Mouse (Mus musculus): ENCODE results near the gene Pttg1ip. TPM values are rescaled to one million over a fixed set of nuclear protein-coding genes. Genes with fewer than 3 reads are reported as not detected.

Gene Pttg1ip
- total RNA-seq, 2 experiments from 2014 or later, result 71.6 to 77.6 TPM

- DNase-seq (ENCODE audit: extremely low spot score in 1 of 2, low spot score in 2 of 2), result peak; percentile 54 to 59
- Histone ChIP-seq H3K27ac (peak overlapping the region; percentile 72), H3K4me3 (no peak overlapping the region)
- intact Hi-C loops (cut with DNase I), result loop anchor here (1.0 to 10.0 kb wide), 2 partner anchors 15 to 166 kb away; partner anchors contain the start of genes Gm49325 and Sumo3
- TF ChIP-seq CTCF (IDR thresholded peaks at IDR 0.05), result peak; percentile 70
These were observed 9.3 kb downstream of the Pttg1ip start for GRCm38 (mm10) chr10:77590812-77591211.

GRCm38 (mm10) chr10:77591546-77591945 is 10.0 kb downstream of the Pttg1ip start:
- Histone ChIP-seq H3K27ac (peak overlapping the region; percentile 72), H3K4me3 (no peak overlapping the region)
- peak; percentile 59 to 74 for DNase-seq (ENCODE audit: extremely low spot score in 1 of 2, low spot score in 2 of 2)
- no peak for TF ChIP-seq CTCF (IDR thresholded peaks at IDR 0.05)
- intact Hi-C loops (cut with DNase I), result loop anchor here (1.0 to 10.0 kb wide), 2 partner anchors 15 to 167 kb away; partner anchors contain the start of genes Gm49325 and Sumo3

- no peak for DNase-seq (ENCODE audit: extremely low spot score in 1 of 2, low spot score in 2 of 2)
- intact Hi-C loops (cut with DNase I), result loop anchor here (10.0 kb wide), 1 partner anchor 171 kb away; no protein-coding TSS in a partner anchor
- TF ChIP-seq CTCF (IDR thresholded peaks at IDR 0.05), result no peak
These were observed 14.5 kb downstream of the Pttg1ip start for GRCm38 (mm10) chr10:77596060-77596459.

GRCm38 (mm10) chr10:77603021-77603420 is 21.5 kb downstream of the Pttg1ip start:
- no peak overlapping the region for H3K27ac ChIP-seq
- intact Hi-C loops (cut with DNase I), result no loop called here
- DNase-seq (ENCODE audit: extremely low spot score in 1 of 2, low spot score in 2 of 2), result no peak
- H3K4me3 ChIP-seq, result no peak overlapping the region
- TF ChIP-seq CTCF (IDR thresholded peaks at IDR 0.05), result no peak

More at GRCm38 (mm10) chr10:77596060-77596459, 14.5 kb downstream of the Pttg1ip start:
- peak overlapping the region; percentile 36; the same call in 1 of the 2 replicates for H3K27ac ChIP-seq
- no peak overlapping the region for H3K4me3 ChIP-seq

- intact Hi-C loops (cut with DNase I), result no loop called here
- Histone ChIP-seq H3K27ac (no peak overlapping the region), H3K4me3 (no peak overlapping the region)
- TF ChIP-seq CTCF (IDR thresholded peaks at IDR 0.05), result peak; percentile 49
- DNase-seq (ENCODE audit: extremely low spot score in 1 of 2, low spot score in 2 of 2), result no peak
These were observed 22.6 kb downstream of the Pttg1ip start for GRCm38 (mm10) chr10:77604111-77604510.

- TF ChIP-seq CTCF (IDR thresholded peaks at IDR 0.05), result no peak
- H3K27ac ChIP-seq, result no peak overlapping the region
- DNase-seq (ENCODE audit: extremely low spot score in 1 of 2, low spot score in 2 of 2), result no peak
- no peak overlapping the region for H3K4me3 ChIP-seq
- intact Hi-C loops (cut with DNase I), result no loop called here
These were observed 23.4 kb downstream of the Pttg1ip start for GRCm38 (mm10) chr10:77604958-77605357.

- Histone ChIP-seq H3K27ac (peak overlapping the region; percentile 96), H3K4me3 (peak overlapping the region; percentile 94; the same call in 1 of the 2 replicates)
- DNase-seq (ENCODE audit: extremely low spot score in 1 of 2, low spot score in 2 of 2), result no peak
- TF ChIP-seq CTCF (IDR thresholded peaks at IDR 0.05), result peak; percentile 54
- intact Hi-C loops (cut with DNase I), result no loop called here
These were observed 23.8 kb downstream of the Pttg1ip start for GRCm38 (mm10) chr10:77605368-77605767.

- H3K27ac ChIP-seq, result peak within 1 kb of the TSS; percentile 96
- peak; percentile 92 to 94 for DNase-seq (ENCODE audit: extremely low spot score in 1 of 2, low spot score in 2 of 2)
- TF ChIP-seq CTCF (IDR thresholded peaks at IDR 0.05), result no peak
- intact Hi-C loops (cut with DNase I), result loop anchor here (1.0 kb wide), 1 partner anchor 15 kb away; no protein-coding TSS in a partner anchor
- peak within 1 kb of the TSS; percentile 94 for H3K4me3 ChIP-seq
These were observed 24.6 kb downstream of the Pttg1ip start, which contains the start of the genes Sumo3 and Gm49325 for GRCm38 (mm10) chr10:77605908-77606826. Gene Sumo3, plus strand, starts transcription at chr10:77606097. Gene Gm49325, plus strand, starts transcription at chr10:77606197.

GRCm38 (mm10) chr10:77606855-77607254 is 25.3 kb downstream of the Pttg1ip start:
- DNase-seq (ENCODE audit: extremely low spot score in 1 of 2, low spot score in 2 of 2), result no peak
- no peak for TF ChIP-seq CTCF (IDR thresholded peaks at IDR 0.05)
- Histone ChIP-seq H3K27ac (peak overlapping the region; percentile 96), H3K4me3 (peak overlapping the region; percentile 94)
- intact Hi-C loops (cut with DNase I), result loop anchor here (1.0 kb wide), 1 partner anchor 16 kb away; no protein-coding TSS in a partner anchor

GRCm38 (mm10) chr10:77607441-77607840 is 25.9 kb downstream of the Pttg1ip start:
- Histone ChIP-seq H3K4me3 (peak overlapping the region; percentile 13; the same call in 1 of the 2 replicates), H3K27ac (no peak overlapping the region)
- intact Hi-C loops (cut with DNase I), result no loop called here
- DNase-seq (ENCODE audit: extremely low spot score in 1 of 2, low spot score in 2 of 2), result no peak
- no peak for TF ChIP-seq CTCF (IDR thresholded peaks at IDR 0.05)

GRCm38 (mm10) chr10:77608589-77608988 is 27.1 kb downstream of the Pttg1ip start:
- no peak for DNase-seq (ENCODE audit: extremely low spot score in 1 of 2, low spot score in 2 of 2)
- no peak overlapping the region for H3K4me3 ChIP-seq
- H3K27ac ChIP-seq, result peak overlapping the region; percentile 70
- no peak for TF ChIP-seq CTCF (IDR thresholded peaks at IDR 0.05)
- intact Hi-C loops (cut with DNase I), result no loop called here

Data from left cerebral cortex, adult 2 months (tissue).